Mouse (Mus musculus) kidney, adult 11 months (tissue): ENCODE measurements at regions not wholly inside any gene's neighbourhood (a gene's known extent, or its start where the extent isn't known, plus 50 kb on each side); places are given as distances from the start of the nearest gene placed in this dataset.

Experiments used
- DNase-seq: peaks from one replicate; pipeline ENCODE4 v3.0.0; 2022

DNA sequence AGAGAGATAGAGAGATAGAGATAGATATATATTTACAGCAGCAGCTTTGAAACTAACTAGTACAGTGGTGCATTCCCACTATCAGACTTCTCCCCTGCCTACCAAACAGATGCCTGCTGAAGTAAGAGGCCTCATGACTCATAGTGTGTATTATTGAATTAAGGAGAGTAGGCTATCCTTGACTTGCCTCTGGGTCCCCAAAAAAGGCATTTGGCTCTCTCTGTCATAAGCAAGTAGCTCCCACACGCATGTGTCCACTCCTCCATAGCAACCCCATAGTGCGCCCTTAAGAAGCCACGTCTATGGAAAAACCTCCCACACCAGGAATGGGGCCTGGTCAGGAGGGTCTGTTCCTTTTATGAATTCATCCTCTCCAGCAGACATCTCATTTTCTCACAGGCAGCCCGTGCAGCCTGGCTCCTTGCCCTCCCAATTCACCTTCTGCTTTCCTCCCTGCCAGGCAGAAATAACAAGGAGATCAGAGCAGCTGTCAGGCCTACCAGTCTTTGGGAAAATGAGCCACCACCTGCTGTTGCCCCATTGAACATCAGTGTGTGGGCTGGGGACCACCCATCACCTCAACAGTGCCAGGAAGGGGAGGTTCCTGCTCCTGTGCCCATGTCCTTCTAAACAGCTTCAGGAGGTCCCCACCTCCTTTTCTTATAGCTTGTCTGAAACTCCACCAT, 208.5 kb upstream of the Mocs1 start:
- DNase-seq = no peak

DNA sequence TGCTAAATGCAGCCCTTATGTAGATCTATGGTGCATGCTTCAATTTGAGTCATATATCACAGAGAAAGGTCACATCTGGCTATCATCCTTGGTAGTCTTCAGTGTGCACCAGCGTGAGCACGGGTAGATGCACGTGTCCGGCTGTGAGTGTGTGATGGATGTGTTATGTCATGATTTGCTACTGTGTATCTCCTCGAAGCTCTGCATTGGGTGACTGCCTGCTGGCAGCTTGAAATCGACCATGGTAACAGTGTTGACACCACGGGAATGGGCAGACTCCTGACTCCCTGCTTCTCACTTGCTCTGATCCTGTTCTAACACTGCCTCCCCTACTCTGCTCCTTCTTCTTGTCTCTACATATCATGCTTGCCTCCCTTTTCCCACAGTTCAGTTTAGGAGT, 204.9 kb upstream of the Mocs1 start:
- no peak for DNase-seq

DNA sequence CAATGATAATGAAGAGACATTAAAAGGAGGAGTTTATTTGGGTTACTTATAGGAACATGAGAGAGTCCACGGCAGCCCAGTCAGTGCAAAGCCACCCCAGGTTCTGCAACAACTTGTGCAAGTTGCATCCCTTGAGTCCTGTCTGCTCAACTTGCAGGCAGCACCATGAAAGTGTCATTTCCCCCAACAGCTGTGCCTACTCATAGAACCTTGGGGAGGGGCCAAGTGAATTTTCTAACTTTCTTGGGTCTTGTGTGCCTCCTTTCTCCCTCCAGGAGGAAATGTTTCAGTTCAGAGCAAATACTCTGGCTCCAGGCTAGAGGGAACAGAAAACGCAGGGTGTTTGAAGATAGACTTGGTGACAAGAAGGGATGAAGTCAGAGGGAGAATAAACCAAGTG, 204.5 kb upstream of the Mocs1 start:
- no peak for DNase-seq

DNA sequence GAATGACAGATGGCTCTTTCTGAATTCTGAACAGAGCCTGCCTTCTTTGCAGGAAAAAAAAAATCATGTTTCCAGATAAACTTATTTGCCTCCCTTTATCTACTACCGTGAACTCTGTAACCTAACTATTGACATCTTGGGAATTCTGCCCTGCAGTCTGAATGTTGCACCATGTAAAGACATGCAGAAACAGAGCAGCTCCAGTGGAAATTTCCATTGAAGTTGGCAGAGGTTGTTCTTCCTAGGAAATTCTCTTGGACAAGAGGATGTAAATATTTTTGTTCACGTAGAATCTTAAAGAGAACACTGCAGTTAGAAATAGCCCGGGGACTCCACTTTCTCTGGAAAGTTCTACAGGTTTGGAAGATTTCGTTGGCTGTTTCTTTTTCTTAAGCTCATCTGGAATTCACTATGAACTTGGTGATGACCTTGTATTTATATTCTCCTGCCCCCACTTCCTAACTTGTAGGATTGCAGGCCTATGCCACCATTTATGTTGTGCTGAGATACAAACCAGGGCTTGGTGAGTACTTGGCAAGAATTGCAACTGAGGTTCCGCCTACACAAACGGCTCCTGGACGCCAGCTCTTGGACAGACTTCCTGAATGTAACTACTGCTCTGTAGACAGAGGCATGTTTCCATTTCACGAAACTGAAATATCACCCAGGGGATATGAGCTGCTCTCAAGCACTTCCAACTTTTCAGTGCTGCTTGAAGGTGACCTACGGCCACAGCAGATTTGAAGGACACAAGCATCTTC, 202.7 kb upstream of the Mocs1 start:
- DNase-seq = no peak

DNA sequence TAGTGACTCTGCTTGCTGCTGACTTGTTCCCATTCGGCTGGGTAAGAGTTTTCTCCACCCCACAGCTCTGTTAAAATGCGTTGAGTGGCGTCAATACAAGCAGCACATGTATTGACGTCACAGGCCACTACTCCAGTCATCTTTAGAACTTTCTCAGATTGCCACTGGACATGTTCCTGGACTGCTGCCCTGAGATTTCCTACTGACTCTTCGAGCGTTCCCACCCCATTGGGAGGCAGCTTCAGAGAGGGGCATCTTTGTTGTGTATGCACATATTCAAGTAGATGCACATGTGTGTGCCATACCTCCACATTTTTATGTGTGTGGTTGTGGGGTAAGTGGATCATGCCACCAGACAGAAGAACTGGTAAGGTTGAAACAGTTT, 202.2 kb upstream of the Mocs1 start:
- no peak for DNase-seq

DNA sequence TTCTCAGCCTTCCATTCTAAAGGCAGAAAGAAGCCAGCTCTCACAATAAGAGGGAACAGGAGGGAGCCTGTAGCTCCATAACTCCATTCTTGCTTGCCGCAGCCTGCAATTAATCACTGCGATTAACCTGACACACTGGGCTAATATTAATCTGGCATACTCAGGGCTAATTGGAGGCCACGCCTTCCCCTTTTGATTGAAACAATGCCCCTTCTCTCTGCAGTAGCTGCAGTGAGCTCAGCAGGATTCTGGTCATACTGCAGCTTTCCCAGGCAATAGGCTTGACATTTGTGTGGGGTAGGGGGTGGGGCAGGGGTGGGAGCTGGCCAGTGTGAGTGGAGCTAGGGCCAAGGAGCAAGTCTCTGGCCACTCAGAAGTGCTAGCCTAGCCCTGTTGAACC, 196.9 kb upstream of the Mocs1 start:
- no peak for DNase-seq

DNA sequence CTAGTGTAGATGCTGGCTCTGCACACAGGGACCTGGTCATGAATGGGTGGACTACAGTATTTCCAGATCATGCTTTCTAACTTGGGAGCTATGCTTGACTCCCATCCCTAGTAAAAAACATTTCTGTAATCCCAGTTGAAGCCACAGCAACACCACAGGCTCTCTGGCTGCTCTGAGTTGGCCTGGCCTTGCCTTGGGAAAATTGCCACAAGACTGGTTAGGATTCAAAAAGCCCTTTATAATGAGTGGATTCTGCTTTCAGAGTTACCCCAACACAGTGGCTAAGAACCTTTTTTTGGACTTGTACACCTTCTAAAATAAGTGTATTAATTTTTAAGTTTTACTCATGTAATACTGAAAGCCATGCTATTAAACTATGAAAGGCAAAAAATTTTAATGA, 188.1 kb upstream of the Mocs1 start:
- no peak for DNase-seq

DNA sequence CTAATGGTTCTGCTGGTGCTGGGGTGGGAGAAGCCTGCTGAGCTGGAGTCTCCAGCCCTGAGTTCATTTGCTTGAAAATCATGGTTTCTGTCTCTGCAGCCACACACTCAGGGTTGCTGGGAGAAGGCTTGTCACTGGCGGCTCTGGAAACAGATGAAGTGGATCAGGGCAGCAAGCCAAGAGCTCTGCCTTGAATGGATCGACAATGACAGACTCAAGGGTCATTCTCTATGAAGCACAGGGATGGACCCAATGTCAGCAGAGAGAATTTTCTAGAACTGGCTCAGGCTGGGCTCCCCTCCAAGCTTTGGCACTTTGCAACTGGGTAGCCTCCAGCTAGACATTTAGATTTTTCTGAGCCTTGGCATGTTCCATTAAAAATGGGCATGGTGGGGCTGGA, 184.7 kb upstream of the Mocs1 start:
- no peak for DNase-seq

DNA sequence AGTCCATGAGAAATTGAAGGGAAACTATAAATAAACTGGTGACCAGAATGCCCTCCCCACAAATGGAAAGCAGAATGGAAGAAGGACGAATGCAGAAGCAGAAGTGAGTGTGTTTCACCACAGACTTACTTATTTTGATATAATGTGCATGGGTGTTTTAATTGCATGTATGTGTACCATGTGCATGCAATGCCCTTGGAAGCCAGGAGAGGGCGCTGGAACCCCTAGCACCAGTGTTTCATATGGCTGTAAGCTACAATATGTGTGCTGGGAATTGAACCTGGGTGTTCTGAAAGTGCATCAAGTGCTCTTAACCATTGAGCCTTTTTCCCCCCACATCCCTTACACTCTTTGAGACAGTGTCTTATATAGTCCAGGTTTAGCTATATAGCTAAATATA, 183.1 kb upstream of the Mocs1 start:
- DNase-seq = no peak

DNA sequence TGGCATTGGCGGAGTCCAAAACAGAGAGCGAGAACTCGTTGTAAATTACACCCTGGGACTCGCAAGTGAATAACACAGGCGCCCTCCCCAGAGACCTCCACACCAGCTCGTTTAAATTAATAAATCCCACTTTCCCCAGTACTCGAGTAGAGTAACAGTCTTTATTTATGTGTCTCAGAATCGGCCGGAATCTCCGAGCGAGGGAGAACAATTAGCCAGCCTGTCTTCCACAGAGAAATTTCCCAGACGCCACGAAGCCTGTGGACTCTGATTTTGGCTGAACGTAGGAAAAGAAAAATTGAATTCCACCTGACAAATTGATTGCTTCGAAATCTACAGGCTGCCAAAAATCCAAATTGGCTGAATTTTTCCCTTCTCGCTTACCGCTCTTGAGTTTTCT, 180.9 kb upstream of the Mocs1 start:
- DNase-seq = no peak

DNA sequence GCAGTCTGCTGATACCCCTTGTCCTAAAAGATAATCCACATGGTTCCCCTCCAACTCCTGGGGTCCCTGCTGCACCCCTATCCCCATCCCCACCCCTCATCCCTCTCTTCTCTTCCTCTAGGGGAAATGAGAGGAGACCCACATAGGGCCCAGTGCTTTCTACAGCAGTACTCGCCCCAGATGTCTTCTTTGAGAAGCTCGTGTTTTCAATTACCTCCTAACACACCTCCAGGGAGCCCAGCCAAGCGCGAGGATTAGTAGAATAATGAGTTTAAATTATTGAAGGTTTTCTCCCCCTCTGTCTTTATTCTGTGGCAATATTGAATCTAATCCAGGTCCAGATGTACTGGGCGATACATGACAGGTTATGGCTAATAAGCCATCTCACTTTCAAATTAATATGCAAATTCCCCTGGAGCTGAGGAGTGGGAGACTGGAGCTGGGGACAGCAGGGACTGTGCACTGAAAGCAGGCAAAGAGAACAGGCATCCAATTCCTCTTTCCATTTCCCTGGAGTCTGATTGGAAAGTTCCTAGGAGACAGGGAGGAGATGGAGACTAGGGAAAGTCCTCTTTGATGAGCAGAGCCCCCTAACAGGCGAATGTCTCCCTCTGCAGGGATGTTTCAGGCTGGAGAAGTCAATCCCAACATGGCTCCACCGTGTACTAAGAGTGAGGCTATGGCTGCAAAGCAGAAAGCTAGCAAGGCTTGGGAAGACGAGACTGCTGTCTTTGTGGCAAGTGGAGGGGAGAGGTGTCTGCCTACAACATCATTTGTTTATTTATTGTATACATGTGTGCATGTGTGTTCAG, 177.2 kb upstream of the Mocs1 start:
- no peak for DNase-seq

DNA sequence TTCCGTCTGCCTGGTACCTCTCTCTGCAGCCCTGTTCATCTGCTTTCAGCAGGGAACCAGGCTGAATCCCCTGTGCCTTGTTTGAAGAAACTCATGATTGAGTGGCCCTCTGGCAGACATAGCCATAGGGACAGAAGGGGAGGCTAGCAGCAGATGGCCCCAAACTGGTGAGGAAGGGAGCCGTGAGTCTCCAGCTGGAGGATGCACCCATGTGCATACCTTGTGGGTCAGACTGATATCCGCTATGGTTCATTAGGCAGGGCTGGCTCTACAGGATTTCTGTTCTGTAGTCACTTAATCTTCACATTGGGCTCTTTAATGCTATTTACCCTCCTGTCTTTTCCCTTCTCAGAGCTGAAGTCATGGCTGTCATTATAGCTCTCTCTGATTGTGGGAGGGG, 175.9 kb upstream of the Mocs1 start:
- no peak for DNase-seq

DNA sequence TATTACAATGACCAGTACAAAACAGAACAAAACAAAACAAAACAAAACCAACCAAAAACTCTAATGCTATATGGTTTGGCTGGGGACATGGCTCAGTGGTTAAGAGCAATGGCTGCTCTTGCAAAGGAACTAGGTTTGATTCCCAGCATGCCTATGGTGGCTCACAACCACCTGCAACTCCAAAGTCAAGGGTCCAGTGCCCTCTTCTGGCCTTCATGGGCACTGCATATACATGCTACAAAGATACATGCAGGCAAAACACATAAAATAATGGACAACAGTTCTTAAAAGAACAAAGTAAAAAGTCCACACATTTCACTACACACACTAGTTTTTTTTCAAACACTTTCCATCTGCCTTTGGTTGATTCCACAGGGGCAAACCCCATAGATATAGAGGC, 169.7 kb upstream of the Mocs1 start:
- DNase-seq = no peak

DNA sequence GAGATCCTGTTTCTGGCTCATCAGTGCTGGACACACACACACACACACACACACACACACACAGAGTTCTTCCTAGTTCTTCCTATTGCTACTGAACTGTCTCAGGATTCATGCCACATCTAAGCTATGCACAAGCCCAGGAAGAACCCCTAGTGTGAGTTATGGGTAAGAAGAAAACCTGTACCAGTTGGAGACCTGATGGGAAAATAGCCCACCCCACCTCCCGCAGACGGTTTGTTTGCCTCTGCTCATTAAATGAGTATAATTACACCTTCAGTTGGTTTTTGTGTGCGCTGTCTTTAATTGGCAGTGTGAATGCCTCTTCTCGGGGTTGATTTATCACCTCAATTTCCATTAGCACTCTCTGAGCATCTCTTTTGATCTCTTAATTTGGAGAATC, 165.8 kb upstream of the Mocs1 start:
- DNase-seq = no peak

DNA sequence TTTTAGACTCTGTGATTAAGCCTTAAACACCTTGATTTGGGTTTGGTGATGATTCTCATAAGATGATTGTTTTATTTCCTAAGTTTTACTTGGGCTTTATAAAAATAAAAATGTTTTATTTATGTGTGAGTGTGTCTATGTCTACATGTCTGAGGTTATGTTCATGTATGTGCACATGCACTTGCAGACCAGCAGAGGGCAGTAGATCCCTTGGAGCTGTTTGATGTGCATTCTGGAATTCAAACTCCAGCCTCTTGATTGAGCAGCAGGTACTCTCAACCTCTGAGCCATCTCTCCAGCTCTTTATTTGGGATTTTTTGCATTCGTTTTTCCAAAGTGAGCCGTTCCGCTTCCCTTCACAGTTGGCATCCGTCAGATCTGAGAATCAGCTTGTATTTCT, 161.8 kb upstream of the Mocs1 start:
- DNase-seq = no peak

DNA sequence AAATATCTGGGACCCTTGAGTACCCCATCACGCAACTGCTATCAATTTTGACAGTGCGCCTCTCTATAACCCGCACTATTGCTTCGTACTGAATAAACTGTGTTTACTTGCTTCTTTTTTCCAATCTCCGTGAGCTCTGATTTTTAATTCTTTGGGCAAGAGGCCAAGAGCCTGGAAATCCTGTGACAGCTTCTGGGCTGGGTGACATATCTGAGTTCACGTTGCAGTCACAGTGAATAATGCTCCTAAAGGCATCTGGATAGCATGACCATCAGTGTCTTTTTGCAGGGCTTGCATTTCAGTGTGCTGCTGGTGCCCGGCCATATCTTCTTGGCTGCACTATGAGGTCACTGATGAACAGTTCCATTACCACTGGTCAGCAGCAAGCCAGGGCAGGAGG, 158.2 kb upstream of the Mocs1 start:
- no peak for DNase-seq

DNA sequence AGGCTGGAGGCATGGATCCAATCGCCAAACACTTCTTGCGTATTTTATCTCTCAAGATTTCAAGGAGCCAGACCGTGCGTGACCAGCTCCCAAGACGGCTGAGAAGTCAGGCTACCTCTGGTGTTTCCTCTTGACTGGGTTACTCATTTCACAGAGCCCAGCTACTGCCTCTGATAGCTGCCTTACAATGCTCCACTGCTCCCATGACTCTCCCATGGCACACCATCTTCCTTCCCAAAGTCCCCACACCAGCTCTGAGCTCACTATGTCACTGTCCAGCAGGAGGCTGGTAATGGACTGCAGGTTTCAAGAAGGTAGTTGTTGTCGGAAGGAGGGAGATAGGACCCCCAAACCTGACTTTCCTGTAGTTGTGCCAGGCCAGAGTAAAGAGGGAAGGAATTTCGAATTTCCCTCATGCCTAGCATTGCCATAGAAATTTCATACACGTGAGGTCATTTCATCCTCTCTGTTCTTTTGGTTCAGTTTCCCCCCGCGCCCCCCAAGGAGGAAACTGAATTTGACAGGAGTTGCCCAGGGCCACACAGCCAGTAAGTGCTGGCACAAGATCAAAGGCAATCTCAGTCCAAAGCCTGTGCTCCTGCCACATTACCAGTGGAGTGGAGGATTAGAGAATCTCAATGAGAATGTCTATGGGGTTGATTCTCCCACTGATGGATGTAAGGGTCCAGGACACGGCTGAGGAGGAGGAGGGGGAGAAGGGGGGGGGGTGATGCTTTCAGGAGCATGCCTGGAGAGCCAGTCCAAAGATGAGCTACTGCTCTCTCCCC, 155.3 kb upstream of the Mocs1 start:
- DNase-seq = no peak

DNA sequence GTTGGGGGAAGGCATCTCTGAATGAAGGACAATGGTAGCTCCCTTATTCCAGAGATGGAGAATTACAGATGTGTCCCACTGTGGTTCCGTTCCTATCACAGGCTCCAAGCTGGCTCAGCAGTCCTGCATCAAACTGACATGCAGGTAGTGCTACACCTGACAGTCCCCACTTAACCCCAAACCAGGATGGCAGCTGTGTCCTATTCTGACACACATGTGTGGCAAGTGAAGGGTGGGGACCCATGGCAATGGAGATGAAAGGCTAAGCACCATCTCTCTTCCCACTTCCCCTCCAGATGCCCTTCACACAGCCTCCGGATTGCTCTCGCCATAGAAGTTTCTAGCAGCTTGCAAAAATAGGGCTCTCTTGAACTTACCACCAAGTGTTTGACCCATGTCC, 153.2 kb upstream of the Mocs1 start:
- no peak for DNase-seq

DNA sequence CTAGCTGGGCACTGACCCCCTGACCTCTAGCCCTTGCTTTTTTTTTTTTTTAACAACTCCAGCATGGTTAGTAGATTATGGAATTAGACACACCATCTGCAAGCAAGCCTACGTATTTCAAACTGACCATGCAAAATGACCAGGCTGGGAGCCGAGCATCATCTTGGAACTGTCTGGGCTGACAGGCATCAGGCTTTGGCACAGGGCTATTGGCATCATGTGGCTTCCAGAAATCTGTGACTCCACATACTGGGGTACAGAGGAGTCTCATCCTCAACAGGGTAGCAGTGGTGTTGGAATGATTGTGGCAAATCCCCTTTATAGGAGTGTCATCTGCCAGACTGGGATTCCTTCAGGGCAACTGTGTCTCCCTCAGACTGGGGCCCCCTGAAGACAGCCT, 152.7 kb upstream of the Mocs1 start:
- DNase-seq = no peak

DNA sequence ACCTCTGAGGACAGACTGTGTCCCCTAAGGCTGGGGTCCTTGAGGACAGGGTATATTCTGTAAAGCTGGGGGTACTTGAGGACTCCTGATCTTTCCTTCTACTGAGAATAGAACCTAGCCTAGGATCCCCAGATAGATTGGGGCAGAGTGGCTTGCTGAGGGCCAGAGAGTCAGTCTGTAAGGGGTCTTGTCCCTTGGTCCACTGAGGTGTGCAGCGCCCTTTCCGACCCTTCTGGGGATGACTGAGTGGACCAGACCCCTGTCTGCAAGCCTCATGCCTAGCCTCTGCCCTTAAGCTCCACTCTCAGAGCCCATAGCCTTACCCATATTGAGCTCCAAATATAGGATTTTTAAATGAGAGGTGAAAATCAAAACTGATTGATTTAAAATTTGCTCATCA, 152.2 kb upstream of the Mocs1 start:
- no peak for DNase-seq

DNA sequence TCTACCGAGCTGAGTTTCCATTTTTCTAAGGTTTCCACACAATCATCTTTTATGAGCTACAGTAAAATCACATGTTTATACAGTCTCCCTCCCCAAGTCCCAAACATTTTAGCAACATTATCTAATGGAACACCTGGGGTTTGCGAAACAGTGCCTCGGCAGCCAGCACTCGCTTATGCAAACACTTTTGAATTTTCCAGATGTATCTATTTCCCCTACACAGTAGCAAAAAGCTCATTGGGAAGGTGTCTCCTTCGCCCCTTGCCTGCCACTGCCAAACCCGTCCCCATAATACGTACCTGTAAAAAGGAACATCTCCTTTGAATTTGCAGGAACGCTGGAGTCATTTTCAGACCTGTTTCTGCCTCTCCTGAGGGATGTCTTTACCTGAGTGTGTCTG, 149.6 kb upstream of the Mocs1 start:
- no peak for DNase-seq

DNA sequence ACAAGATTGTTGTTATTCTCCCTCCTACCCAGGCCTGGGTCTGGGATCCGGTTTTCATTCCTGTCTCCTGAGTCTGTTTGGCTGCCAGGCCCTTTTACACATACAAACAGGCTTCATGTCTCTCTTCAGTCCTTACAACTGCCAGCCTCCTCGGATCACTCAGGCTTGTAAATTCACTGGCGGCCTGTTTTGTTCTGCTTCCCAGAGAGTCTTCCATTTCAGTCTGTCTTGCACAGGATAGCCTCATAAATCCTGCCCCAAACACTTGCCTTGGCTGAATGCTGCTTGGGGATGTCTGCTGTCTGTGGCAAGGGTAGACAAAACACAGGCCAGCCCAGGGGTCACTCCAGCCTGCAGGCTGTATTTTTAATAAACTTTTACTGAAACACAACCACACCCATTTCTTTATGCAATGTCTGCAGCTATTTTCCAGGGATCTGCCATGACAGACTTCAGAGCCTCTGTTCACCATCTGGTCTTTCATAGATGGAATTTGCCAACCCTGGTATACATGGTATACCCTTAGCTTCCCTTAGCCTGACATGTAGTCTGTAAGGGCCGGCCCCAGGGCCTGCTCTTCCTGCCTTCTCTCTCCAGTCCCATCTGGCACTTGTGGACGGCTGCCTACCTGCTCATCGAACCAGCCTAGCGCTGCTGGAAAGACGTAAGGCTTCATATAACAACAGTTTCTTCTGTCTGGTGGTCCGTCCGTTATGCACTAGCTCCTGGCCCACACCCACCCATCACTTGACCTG, 149.0 kb upstream of the Mocs1 start:
- DNase-seq = no peak

DNA sequence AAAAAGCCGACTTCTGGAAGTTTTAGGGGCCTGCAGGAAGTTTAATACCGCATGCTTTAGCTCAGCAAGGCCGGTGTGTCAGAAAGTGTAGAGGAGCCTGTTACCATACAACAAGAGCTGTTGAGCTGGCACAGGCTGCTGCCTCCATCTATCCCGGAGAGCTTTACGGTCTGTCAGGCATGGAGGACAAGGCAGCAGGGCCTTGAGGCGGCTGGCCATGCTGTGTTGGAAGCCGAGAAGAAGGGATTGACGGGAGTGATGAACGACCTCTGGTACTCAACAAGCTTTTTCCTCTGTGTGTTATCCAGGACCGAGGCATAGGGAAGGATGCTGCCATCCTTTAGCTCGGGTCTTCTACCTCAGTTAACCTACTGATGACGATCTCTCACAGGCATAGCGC, 146.8 kb upstream of the Mocs1 start:
- DNase-seq = no peak
